Mouse (Mus musculus) stomach, embryonic 16.5 days (tissue): Measurements from ENCODE around the gene Cracr2b. TPM values are rescaled to one million over a fixed set of nuclear protein-coding genes. Genes with fewer than 3 reads are reported as not detected.

Source experiments
- ATAC-seq: fragments of 200-750 bp; cut with Nextera tagmentation; 2 replicates; pipeline ENCODE4 v1.8.0; 2017; ENCODE audit warnings: moderate number of reproducible peaks, moderate TSS enrichment; ENCODE audit not compliant: insufficient read depth, low FRiP score
- H3K27ac ChIP-seq: fragments of 300-500 bp; sonication (generic); 2 replicates; pipeline ENCODE4 v1.5.1; 2014; ENCODE audit warnings: low read length
- H3K27me3 ChIP-seq: fragments of 300-500 bp; sonication (generic); 2 replicates; pipeline ENCODE4 v1.6.1; 2014; ENCODE audit warnings: low read length, control low read depth, mixed read lengths; ENCODE audit not compliant: control insufficient read depth, insufficient read depth
- H3K36me3 ChIP-seq: fragments of 300-500 bp; sonication (generic); 2 replicates; pipeline ENCODE4 v1.6.1; 2014; ENCODE audit warnings: low read length; ENCODE audit not compliant: control insufficient read depth, insufficient read depth
- H3K4me1 ChIP-seq: fragments of 300-500 bp; sonication (generic); 2 replicates; pipeline ENCODE4 v1.6.1; 2014; ENCODE audit warnings: low read length, control low read depth, mixed read lengths; ENCODE audit not compliant: control insufficient read depth, insufficient read depth
- H3K4me2 ChIP-seq: fragments of 300-500 bp; sonication (generic); 2 replicates; pipeline ENCODE4 v1.6.1; 2014; ENCODE audit warnings: low read depth, low read length, mixed read lengths
- H3K4me3 ChIP-seq: fragments of 300-500 bp; sonication (generic); replicated peaks from 2 replicates; pipeline ENCODE4 v1.5.1; 2014; ENCODE audit warnings: mild to moderate bottlenecking, low read length
- H3K9ac ChIP-seq: fragments of 300-500 bp; sonication (generic); 2 replicates; pipeline ENCODE4 v1.6.1; 2014; ENCODE audit warnings: low read length
- H3K9me3 ChIP-seq: fragments of 300-500 bp; sonication (generic); replicated peaks from 2 replicates; pipeline ENCODE4 v1.6.1; 2016; ENCODE audit warnings: low read length, control low read depth; ENCODE audit not compliant: control insufficient read depth
- WGBS: fragments of 180-500 bp; shearing (Covaris S2); extraction: QIAGEN DNeasy Blood & Tissue Kit; methylation state at CpG from one replicate; pipeline ENCODE4 v1.1.7; 2014; 5-methylcytosine and 5-hydroxymethylcytosine counted together
- polyA plus RNA-seq: library from polyadenylated mRNA; unstranded; fragments of >200 nt; fragmentation: Nextera tagmentation; extraction: Ambion mirVana; gene quantifications from 2 replicates; pipeline ENCODE4 v1.2.1, GENCODE M21; 2015

The Cracr2b gene
- polyA plus RNA-seq, result 21.4 and 25.3 TPM in 2 replicates

DNA sequence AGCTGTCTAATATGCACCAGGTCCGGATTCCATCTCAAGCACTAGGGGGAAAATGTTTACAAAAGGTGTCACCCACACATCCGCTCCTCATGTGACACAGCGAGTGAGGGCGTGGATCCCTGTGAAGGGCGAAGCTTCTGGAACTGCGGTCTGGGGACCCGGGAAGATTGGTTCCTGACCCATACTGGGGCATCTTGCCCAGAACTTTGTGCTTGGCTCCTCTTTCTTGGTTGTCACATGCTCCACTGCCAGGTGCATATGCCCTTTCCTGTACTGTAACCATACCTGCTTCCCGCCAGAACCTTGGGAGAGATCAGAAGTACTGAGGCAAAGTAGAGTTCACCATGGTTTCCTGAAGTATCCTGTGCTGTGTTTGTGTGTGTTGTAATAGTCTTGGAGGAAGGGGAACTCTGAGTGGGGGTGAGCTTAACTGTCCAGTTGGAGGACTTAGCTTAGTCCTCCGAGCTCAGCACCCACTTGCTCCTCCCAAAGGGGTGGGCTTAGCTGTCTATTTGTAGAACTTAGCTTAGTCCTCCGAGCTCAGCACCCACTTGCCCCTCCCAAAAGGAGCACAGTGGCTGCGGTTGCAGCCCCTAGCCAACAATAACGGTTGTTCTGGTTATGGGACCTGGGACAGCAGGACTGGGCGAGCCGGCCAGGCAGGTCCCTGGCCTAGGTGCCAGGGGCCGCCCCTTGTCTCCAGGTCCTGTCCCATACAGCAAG lies at the start of gene Cracr2b:
Gene Cracr2b (plus strand): TSS at position 704 of the 723 bp plus-strand sequence.
- Histone ChIP-seq H3K4me2 (peak within 1 kb of the TSS; percentile 85), H3K27ac (peak within 1 kb of the TSS; percentile 36), H3K36me3 (no peaks in the 10 kb centered on the region), H3K9me3 (no peaks in the 10 kb centered on the region), H3K4me3 (peak within 1 kb of the TSS; percentile 52), H3K27me3 (peaks cover 24% of the 10 kb centered on the region), H3K9ac (peak within 1 kb of the TSS; percentile 75), H3K4me1 (peaks cover 37% of the 10 kb centered on the region)
- WGBS, result 48% methylated on average over 15 of the region's 15 CpGs
- no peak for ATAC-seq

DNA sequence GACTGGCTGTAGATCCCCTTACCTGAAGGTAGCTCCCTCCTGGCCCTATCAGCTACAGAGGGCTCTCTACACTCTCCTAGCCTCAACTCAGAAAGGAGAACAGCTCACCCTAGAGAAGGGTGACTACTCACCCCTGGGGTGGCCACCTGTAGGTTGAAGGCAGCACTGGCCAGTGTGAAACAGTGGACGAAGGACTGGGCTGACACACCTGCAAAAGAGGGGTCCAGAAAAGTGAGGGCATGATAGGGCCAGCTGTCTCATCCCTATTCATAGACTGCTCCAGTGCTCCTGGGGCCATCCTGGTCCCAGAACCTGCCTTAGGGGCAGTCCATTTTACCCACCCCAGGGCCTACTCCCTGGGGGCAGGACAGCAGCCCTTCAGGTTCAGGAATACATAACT lies 49.2 kb upstream of the Cracr2b start:
- H3K4me3 ChIP-seq, result no peak overlapping the region
- no peak overlapping the region for H3K4me2 ChIP-seq
- no peaks in the 10 kb centered on the region for H3K27me3 ChIP-seq
- H3K9ac ChIP-seq, result 0 out of 2 replicates have a peak overlapping the region, but pooled peaks have one; percentile 2
- H3K36me3 ChIP-seq, result 0 out of 2 replicates have a peak, but pooled peaks cover 3% of the 10 kb centered on the region
- H3K9me3 ChIP-seq, result no peaks in the 10 kb centered on the region
- 90% methylated on average over 1 of the region's 1 CpGs for WGBS
- ATAC-seq, result no peak
- peaks cover 10% of the 10 kb centered on the region; the same call in 1 of the 2 replicates for H3K4me1 ChIP-seq
- H3K27ac ChIP-seq, result no peak overlapping the region

DNA sequence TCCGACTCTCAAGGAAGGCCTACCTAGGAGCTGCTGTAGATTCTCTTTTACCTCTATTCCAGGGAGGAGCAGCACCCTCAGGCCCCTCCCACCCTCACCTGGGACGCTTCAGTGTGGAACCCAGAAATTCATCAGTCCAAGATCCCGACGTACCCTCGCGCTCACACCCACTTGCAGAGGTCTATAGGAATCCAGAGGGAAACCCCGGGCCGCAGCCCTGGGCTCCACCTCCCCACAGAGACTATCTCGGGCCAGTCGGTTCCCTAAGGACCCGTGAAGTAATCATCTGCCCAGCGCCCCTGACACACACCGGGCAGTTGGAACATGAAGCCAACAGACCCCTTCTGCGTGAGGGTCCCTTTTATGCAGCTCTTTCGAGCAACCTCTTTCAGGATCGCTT lies 47.6 kb upstream of the Cracr2b start:
- peak overlapping the region; percentile 95 for H3K9ac ChIP-seq
- no peak for ATAC-seq
- H3K36me3 ChIP-seq, result 0 out of 2 replicates have a peak, but pooled peaks cover 3% of the 10 kb centered on the region
- H3K4me1 ChIP-seq, result peaks cover 10% of the 10 kb centered on the region; the same call in 1 of the 2 replicates
- H3K4me3 ChIP-seq, result peak overlapping the region; percentile 84
- 3% methylated on average over 16 of the region's 16 CpGs for WGBS
- H3K9me3 ChIP-seq, result no peaks in the 10 kb centered on the region
- H3K4me2 ChIP-seq, result peak overlapping the region; percentile 97
- peak overlapping the region; percentile 90 for H3K27ac ChIP-seq
- no peaks in the 10 kb centered on the region for H3K27me3 ChIP-seq

DNA sequence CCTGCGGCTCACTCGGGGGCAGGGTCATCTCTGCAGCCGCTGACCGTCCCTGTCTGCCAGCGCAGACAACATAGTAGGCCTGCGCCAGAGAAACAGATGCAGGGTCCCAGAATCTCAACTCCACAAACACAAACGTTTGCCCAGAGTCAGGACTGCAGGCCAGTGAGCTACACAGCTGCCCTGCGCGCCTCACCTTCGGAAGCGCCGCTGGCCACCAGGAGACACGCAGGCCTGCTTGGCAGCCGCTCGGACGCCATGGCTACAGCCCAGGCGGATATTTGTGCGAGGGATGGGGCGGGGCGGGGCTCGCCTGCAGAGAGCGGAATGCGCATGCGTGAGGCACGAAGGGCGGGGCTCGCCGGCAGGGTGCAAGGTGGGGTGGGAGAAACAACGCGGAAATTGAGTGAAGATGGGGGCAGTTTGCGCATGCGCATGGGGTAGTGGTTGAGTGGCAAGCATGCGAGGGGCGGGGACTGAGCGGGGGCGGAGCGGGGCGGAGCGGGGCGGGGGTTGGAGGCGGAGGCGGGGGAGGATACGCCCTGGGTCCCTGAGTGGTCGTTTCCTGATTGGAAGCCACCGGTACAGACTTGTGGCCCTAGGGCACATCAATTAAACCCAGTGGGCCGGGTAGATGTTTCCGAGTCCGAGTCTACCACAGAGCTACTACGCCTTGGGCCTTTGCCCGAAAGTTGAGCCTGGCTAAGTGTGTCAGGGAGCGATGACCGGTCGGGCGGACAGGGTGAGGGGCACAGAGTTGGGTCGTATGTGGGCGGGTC lies 46.9 kb upstream of the Cracr2b start, which contains the start of gene Gatd1:
Gene Gatd1 (minus strand): TSS at position 328 of the 776 bp plus-strand sequence.
- 0 out of 2 replicates have a peak, but pooled peaks cover 3% of the 10 kb centered on the region for H3K36me3 ChIP-seq
- 0% methylated on average over 56 of the region's 56 CpGs for WGBS
- H3K9ac ChIP-seq, result peak within 1 kb of the TSS; percentile 95
- H3K27me3 ChIP-seq, result no peaks in the 10 kb centered on the region
- peaks cover 9% of the 10 kb centered on the region; the same call in 1 of the 2 replicates for H3K4me1 ChIP-seq
- peak within 1 kb of the TSS; percentile 84 for H3K4me3 ChIP-seq
- ATAC-seq, result peak; percentile 94
- H3K4me2 ChIP-seq, result peak within 1 kb of the TSS; percentile 97
- H3K9me3 ChIP-seq, result no peaks in the 10 kb centered on the region
- peak within 1 kb of the TSS; percentile 90 for H3K27ac ChIP-seq

DNA sequence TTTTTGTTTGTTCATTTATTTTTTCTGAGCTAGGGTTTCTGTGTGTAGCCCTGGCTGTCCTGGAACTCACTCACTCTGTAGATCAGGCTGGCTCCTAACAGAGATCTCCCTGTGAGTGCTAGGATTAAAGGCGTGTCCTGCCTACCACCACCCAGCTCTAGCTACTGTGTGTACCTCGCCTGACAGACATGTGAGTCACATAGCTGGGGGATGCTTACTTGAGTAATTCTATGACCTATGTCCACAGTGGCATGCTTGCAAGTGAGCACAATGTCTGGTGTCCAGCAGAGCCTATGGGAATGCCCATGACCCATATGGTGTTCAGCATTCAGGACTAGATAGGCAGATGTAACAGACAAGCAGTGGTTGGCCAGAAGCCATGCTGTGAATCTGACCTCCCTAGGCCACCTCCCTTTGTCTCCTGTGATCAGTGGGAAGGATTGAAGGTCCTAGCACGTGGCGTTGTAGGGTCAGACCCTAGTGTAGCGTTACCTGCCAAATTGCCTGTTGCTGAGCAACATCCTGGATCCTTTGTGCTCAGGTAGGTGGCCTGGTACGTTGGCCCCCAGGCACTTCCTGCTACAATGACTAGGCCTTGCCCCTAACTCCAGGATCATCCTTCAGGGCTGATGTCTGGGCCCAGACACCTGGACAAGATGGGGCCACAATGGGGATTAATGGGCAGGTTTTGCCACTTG lies 44.6 kb upstream of the Cracr2b start:
- no peak overlapping the region for H3K9ac ChIP-seq
- no peaks in the 10 kb centered on the region for H3K9me3 ChIP-seq
- no peak for ATAC-seq
- H3K4me3 ChIP-seq, result no peak overlapping the region
- peaks cover 6% of the 10 kb centered on the region; the same call in 1 of the 2 replicates for H3K4me1 ChIP-seq
- no peak overlapping the region for H3K27ac ChIP-seq
- 77% methylated on average over 6 of the region's 6 CpGs for WGBS
- no peak overlapping the region for H3K4me2 ChIP-seq
- no peaks in the 10 kb centered on the region for H3K36me3 ChIP-seq
- H3K27me3 ChIP-seq, result no peaks in the 10 kb centered on the region

DNA sequence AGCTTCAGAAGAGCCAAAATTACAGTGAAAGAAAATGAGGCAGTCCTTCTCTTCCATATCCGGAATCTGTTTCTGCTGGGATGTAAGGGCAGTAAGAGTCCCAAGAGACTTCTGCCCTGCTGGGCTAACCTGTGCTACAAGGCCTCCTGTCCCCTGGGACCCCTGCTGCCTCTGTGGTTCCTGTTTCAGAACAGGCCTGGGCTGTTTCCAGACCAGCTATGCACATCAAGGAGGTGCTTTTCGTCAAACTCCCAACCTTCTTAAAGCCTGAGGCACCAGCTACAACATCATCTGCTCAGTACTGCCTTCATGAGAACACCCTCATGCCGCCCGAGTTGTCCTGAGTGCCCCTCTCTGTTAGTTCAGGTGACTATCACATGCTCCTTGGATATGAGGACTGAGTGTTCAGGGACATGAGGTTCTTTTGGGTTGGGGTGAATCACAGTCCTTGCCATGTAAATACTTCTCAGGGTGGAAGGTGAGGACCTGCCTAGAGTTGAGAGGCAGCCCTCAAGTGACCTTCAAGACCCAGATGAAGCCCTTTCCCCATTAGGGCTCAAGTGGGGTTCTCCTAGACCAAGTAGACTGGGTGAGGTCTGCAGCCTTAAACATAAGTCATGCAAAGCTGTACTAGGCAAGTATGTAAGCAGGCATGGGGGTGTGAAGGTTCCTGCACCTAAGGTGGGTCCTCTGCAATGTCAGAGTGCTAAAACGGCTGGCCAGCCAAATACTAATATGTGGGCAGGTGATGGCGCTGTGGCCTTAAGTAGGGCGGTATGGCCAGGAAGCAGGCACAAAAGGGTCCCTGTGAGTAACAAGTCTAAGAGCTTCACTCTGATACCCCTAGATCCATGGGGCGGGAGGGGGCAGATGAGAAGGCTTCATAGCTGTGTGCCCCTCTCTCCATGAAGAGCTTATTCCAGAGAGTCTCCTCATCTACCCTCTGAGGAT lies 42.9 kb upstream of the Cracr2b start:
- no peak overlapping the region for H3K27ac ChIP-seq
- ATAC-seq, result no peak
- no peak overlapping the region for H3K9ac ChIP-seq
- no peak overlapping the region for H3K4me3 ChIP-seq
- no peak overlapping the region for H3K4me2 ChIP-seq
- WGBS, result 68% methylated on average over 8 of the region's 8 CpGs
- peaks cover 3% of the 10 kb centered on the region; the same call in 1 of the 2 replicates for H3K4me1 ChIP-seq
- H3K36me3 ChIP-seq, result no peaks in the 10 kb centered on the region
- no peaks in the 10 kb centered on the region for H3K9me3 ChIP-seq
- no peaks in the 10 kb centered on the region for H3K27me3 ChIP-seq

DNA sequence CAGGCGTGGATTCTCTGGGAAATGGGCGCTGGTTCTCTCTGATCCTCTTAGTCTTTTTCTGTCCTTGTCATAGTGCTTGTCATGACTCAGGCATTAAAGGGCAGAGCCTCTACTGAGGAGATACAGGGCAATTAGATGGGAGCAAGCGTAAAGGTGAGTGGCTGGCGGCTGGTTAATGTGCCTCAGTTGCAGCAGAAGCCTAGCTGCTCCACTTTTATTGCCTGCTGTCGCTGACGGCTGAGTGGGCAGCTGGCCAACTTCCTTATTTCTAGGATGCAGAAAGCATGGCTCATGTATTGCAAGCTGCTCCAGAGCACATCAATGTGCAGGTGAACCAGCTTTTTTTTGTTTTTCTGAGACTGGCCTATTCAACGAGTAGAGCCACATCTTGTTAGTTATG lies 41.9 kb upstream of the Cracr2b start:
- Histone ChIP-seq H3K27me3 (no peaks in the 10 kb centered on the region), H3K36me3 (no peaks in the 10 kb centered on the region), H3K9ac (no peak overlapping the region), H3K27ac (no peak overlapping the region), H3K4me1 (no peaks in the 10 kb centered on the region), H3K4me3 (no peak overlapping the region), H3K4me2 (no peak overlapping the region), H3K9me3 (no peaks in the 10 kb centered on the region)
- no peak for ATAC-seq
- WGBS, result 59% methylated on average over 7 of the region's 7 CpGs

DNA sequence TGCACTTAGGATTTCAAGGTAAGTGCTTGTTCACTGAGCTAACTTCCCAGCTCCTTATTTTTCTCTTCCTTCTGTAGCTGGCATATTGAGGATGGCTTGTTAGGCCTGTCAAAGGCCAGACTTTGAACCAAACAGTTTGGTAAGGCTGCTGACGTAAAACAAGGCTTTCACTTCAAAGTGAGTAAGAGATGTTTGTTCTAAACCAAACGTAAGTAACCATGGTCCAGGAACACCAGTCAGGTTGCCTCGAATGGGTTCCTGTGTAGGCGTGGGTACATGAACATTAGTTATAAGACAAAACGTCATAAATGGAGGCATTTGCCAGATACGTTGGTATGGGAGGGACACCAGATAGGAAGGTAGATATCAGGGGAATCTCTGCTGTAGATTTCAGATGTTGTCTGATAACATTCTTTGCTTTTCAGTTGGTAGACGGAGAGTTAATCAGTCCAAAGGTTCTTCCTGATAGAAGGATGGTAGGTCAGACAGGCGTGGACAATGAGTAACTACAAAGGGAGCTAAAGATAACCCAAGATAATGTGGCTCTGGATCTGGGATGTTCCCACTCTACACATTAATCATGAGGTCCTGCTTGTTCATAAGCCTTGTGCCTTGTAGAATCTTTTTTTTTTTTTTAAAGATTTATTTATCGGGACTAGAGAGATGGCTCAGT lies 40.7 kb upstream of the Cracr2b start:
- H3K36me3 ChIP-seq, result no peaks in the 10 kb centered on the region
- H3K9me3 ChIP-seq, result no peaks in the 10 kb centered on the region
- H3K9ac ChIP-seq, result no peak overlapping the region
- WGBS, result 65% methylated on average over 9 of the region's 9 CpGs
- no peak overlapping the region for H3K27ac ChIP-seq
- no peaks in the 10 kb centered on the region for H3K4me1 ChIP-seq
- no peak overlapping the region for H3K4me2 ChIP-seq
- H3K27me3 ChIP-seq, result no peaks in the 10 kb centered on the region
- no peak overlapping the region for H3K4me3 ChIP-seq
- no peak for ATAC-seq
